Mouse (Mus musculus): ENCODE data around the gene Txlng. TPM values are rescaled to one million over a fixed set of nuclear protein-coding genes. Genes with fewer than 3 reads are reported as not detected.

The Txlng gene
- total and polyA plus RNA-seq, 3 experiments, result 24.3 to 115 (median 28.8) TPM

- H3K9me3 ChIP-seq (replicated peaks; ENCODE audit: insufficient read depth, low read length), result no peaks in the 10 kb centered on the region
- H3K9ac ChIP-seq (ENCODE audit: control insufficient read depth, low read depth, low read length, poor library complexity, severe bottlenecking), result no peak overlapping the region
- no peak for TF ChIP-seq ZKSCAN1 (IDR thresholded peaks at IDR 0.05; ENCODE audit: low read depth, low read length)
- TF ChIP-seq MYC (IDR thresholded peaks at IDR 0.05; ENCODE audit: low read depth, low read length), result no peak
- no peak for TF ChIP-seq KAT2A (conservative IDR thresholded peaks at IDR 0.05; ENCODE audit: low read depth, low read length)
- no peak for TF ChIP-seq CHD2 (IDR thresholded peaks at IDR 0.05; ENCODE audit: low read length)
- no peak for TF ChIP-seq ZNF384 (IDR thresholded peaks at IDR 0.05; ENCODE audit: low read depth, low read length)
- no peak for TF ChIP-seq CHD1 (IDR thresholded peaks at IDR 0.05; ENCODE audit: low read depth, low read length)
- TF ChIP-seq JUND (IDR thresholded peaks at IDR 0.05; ENCODE audit: low read depth, low read length), result no peak
- TF ChIP-seq POLR2A (IDR thresholded peaks at IDR 0.05; ENCODE audit: control insufficient read depth in 1 of 2, insufficient read depth in 1 of 2, low read depth in 1 of 2, low read length in 2 of 2, poor library complexity in 1 of 2), result no peak
- no peak for TF ChIP-seq RAD21 (IDR thresholded peaks at IDR 0.05; ENCODE audit: low read depth, low read length)
- no peak for TF ChIP-seq ETS1 (IDR thresholded peaks at IDR 0.05; ENCODE audit: low read depth, low read length)
- TF ChIP-seq ZMIZ1 (IDR thresholded peaks at IDR 0.05; ENCODE audit: low read depth, low read length), result no peak
- no peak for TF ChIP-seq SIN3A (IDR thresholded peaks at IDR 0.05; ENCODE audit: low read length)
- TF ChIP-seq MAZ (IDR thresholded peaks at IDR 0.05; ENCODE audit: low read depth, low read length), result no peak
- no peak for DNase-seq (ENCODE audit: low read depth, low spot score)
- no peak overlapping the region for H3K27ac ChIP-seq (ENCODE audit: control insufficient read depth, low read depth, low read length)
- H3K4me3 ChIP-seq (ENCODE audit: control insufficient read depth in 1 of 2, insufficient read depth in 1 of 2, low read depth in 2 of 2, low read length in 2 of 2), result no peak overlapping the region
- no peaks in the 10 kb centered on the region; a peak in 1 of 4 replicates for H3K27me3 ChIP-seq (ENCODE audit: control insufficient read depth in 1 of 2, insufficient read depth in 2 of 2, low read length in 2 of 2)
- no peaks in the 10 kb centered on the region for H3K79me2 ChIP-seq (ENCODE audit: control insufficient read depth, insufficient read depth, low read length, poor library complexity)
- peaks cover 0 to 2% of the 10 kb centered on the region in 2 experiments; a peak in 3 of 4 replicates for H3K4me1 ChIP-seq (ENCODE audit: control insufficient read depth in 1 of 2, insufficient read depth in 2 of 2, low read length in 2 of 2)
- H3K36me3 ChIP-seq (ENCODE audit: control insufficient read depth in 1 of 2, insufficient read depth in 2 of 2, low read length in 2 of 2), result peaks cover 0 to 4% of the 10 kb centered on the region in 2 experiments; a peak in 2 of 4 replicates
Observed at GRCm38 (mm10) chrX:162754314-162754713, 74.9 kb downstream of the Txlng start.

- no peaks in the 10 kb centered on the region for H3K79me2 ChIP-seq (ENCODE audit: control insufficient read depth, insufficient read depth, low read length, poor library complexity)
- no peaks in the 10 kb centered on the region for H3K4me1 ChIP-seq (ENCODE audit: control insufficient read depth in 1 of 2, insufficient read depth in 2 of 2, low read length in 2 of 2)
- H3K9me3 ChIP-seq (replicated peaks; ENCODE audit: insufficient read depth, low read length), result no peaks in the 10 kb centered on the region
- no peaks in the 10 kb centered on the region; a peak in 1 of 4 replicates for H3K27me3 ChIP-seq (ENCODE audit: control insufficient read depth in 1 of 2, insufficient read depth in 2 of 2, low read length in 2 of 2)
- H3K9ac ChIP-seq (ENCODE audit: control insufficient read depth, low read depth, low read length, poor library complexity, severe bottlenecking), result no peak overlapping the region
- TF ChIP-seq MXI1 (IDR thresholded peaks at IDR 0.05; ENCODE audit: low read depth, low read length), result no peak
- no peak for TF ChIP-seq JUND (IDR thresholded peaks at IDR 0.05; ENCODE audit: low read depth, low read length)
- TF ChIP-seq MAX (IDR thresholded peaks at IDR 0.05; ENCODE audit: low read length), result no peak
- TF ChIP-seq MAFK (IDR thresholded peaks at IDR 0.05; ENCODE audit: borderline replicate concordance, low read depth, low read length), result no peak
- no peak for TF ChIP-seq USF1 (IDR thresholded peaks at IDR 0.05; ENCODE audit: low read depth, low read length)
- no peak for TF ChIP-seq RCOR1 (IDR thresholded peaks at IDR 0.05; ENCODE audit: low read depth, low read length)
- TF ChIP-seq ZKSCAN1 (IDR thresholded peaks at IDR 0.05; ENCODE audit: low read depth, low read length), result no peak
- no peak for TF ChIP-seq RAD21 (IDR thresholded peaks at IDR 0.05; ENCODE audit: low read depth, low read length)
- TF ChIP-seq POLR2AphosphoS2 (IDR thresholded peaks at IDR 0.05; ENCODE audit: low read length), result no peak
- TF ChIP-seq EP300 (IDR thresholded peaks at IDR 0.05; ENCODE audit: low read depth in 1 of 2, low read length in 2 of 2), result no peak
- no peak for TF ChIP-seq TBP (IDR thresholded peaks at IDR 0.05; ENCODE audit: low read depth, low read length)
- no peak for TF ChIP-seq NRF1 (IDR thresholded peaks at IDR 0.05; ENCODE audit: insufficient read depth, low read depth, low read length, poor library complexity, severe bottlenecking)
- TF ChIP-seq TAL1 (IDR thresholded peaks at IDR 0.05; ENCODE audit: low read length), result no peak
- no peak for TF ChIP-seq POLR2AphosphoS5 (IDR thresholded peaks at IDR 0.05; ENCODE audit: borderline replicate concordance, low read depth, low read length)
- no peak for TF ChIP-seq UBTF (IDR thresholded peaks at IDR 0.05; ENCODE audit: borderline replicate concordance, insufficient read depth, low read depth, low read length)
- TF ChIP-seq GABPA (IDR thresholded peaks at IDR 0.05; ENCODE audit: low read depth, low read length), result no peak
- TF ChIP-seq MEF2A (IDR thresholded peaks at IDR 0.05; ENCODE audit: extremely low read depth, insufficient replicate concordance, low read depth, low read length, poor library complexity, severe bottlenecking), result no peak
- no peak for TF ChIP-seq CHD2 (IDR thresholded peaks at IDR 0.05; ENCODE audit: low read length)
- TF ChIP-seq MAZ (IDR thresholded peaks at IDR 0.05; ENCODE audit: low read depth, low read length), result no peak
- H3K36me3 ChIP-seq (ENCODE audit: control insufficient read depth in 1 of 2, insufficient read depth in 2 of 2, low read length in 2 of 2), result peaks cover 0 to 4% of the 10 kb centered on the region in 2 experiments; a peak in 1 of 4 replicates
- DNase-seq (ENCODE audit: low read depth, low spot score), result no peak
- H3K27ac ChIP-seq (ENCODE audit: control insufficient read depth, low read depth, low read length), result no peak overlapping the region
- no peak overlapping the region for H3K4me3 ChIP-seq (ENCODE audit: control insufficient read depth in 1 of 2, insufficient read depth in 1 of 2, low read depth in 2 of 2, low read length in 2 of 2)
Observed at GRCm38 (mm10) chrX:162752418-162752817, 76.8 kb downstream of the Txlng start.
